Mouse (Mus musculus) heart, embryonic 11.5 days (tissue): ENCODE data around the gene Lrrc2. TPM values are rescaled to one million over a fixed set of nuclear protein-coding genes. Genes with fewer than 3 reads are reported as not detected.

Experiments used
- ATAC-seq: fragments of 200-750 bp; cut with Nextera tagmentation; replicated peaks from 2 replicates; pipeline ENCODE4 v1.8.0; 2017; ENCODE audit warnings: moderate library complexity; ENCODE audit not compliant: insufficient number of reproducible peaks, low FRiP score, low TSS enrichment
- H3K27ac ChIP-seq: fragments of 300-500 bp; sonication (generic); 2 replicates; pipeline ENCODE4 v1.5.1; 2014; ENCODE audit warnings: mild to moderate bottlenecking, low read depth, low read length
- H3K27me3 ChIP-seq: fragments of 300-500 bp; sonication (generic); 2 replicates; pipeline ENCODE4 v1.6.1; 2014; ENCODE audit warnings: mild to moderate bottlenecking, low read length, mixed read lengths; ENCODE audit not compliant: control insufficient read depth, insufficient read depth
- H3K36me3 ChIP-seq: fragments of 300-500 bp; sonication (generic); 2 replicates; pipeline ENCODE4 v1.6.1; 2014; ENCODE audit warnings: mild to moderate bottlenecking, low read length, moderate library complexity, mixed read lengths; ENCODE audit not compliant: control insufficient read depth, insufficient read depth
- H3K4me1 ChIP-seq: fragments of 300-500 bp; sonication (generic); 2 replicates; pipeline ENCODE4 v1.6.1; 2014; ENCODE audit warnings: low read length; ENCODE audit not compliant: control insufficient read depth, insufficient read depth
- H3K4me2 ChIP-seq: fragments of 300-500 bp; sonication (generic); 2 replicates; pipeline ENCODE4 v1.6.1; 2014; ENCODE audit warnings: mild to moderate bottlenecking, moderate library complexity
- H3K4me3 ChIP-seq: fragments of 300-500 bp; sonication (generic); 2 replicates; pipeline ENCODE4 v1.5.1; 2014; ENCODE audit warnings: low read depth, low read length
- H3K9ac ChIP-seq: fragments of 300-500 bp; sonication (generic); 2 replicates; pipeline ENCODE4 v1.6.1; 2014; ENCODE audit warnings: mild to moderate bottlenecking, low read depth, low read length, moderate library complexity
- H3K9me3 ChIP-seq: fragments of 300-500 bp; sonication (generic); replicated peaks from 2 replicates; pipeline ENCODE4 v1.6.1; 2016; ENCODE audit warnings: low read length; ENCODE audit not compliant: control insufficient read depth
- WGBS: fragments of 180-500 bp; shearing (Covaris S2); extraction: QIAGEN DNeasy Blood & Tissue Kit; methylation state at CpG from one replicate; pipeline ENCODE4 v1.1.7; 2014; ENCODE audit not compliant: insufficient replicate concordance; 5-methylcytosine and 5-hydroxymethylcytosine counted together
- polyA plus RNA-seq: library from polyadenylated mRNA; unstranded; fragments of >200 nt; fragmentation: Nextera tagmentation; extraction: Ambion mirVana; gene quantifications from 2 replicates; pipeline ENCODE4 v1.2.1, GENCODE M21; 2014

The Lrrc2 gene
- polyA plus RNA-seq, 1 experiment from 2014 or later, result 2.1 TPM

- Histone ChIP-seq H3K9ac (no peak within 1 kb of the TSS), H3K36me3 (no peaks in the 10 kb centered on the region), H3K9me3 (no peaks in the 10 kb centered on the region), H3K27ac (no peak within 1 kb of the TSS), H3K27me3 (0 out of 2 replicates have a peak, but pooled peaks cover 3% of the 10 kb centered on the region), H3K4me1 (no peaks in the 10 kb centered on the region), H3K4me3 (no peak within 1 kb of the TSS), H3K4me2 (no peak within 1 kb of the TSS)
- WGBS, result 76% methylated on average over 7 of the region's 7 CpGs
- ATAC-seq, result no peak
Observed at GRCm38 (mm10) chr9:110916786-110917185, 34.6 kb upstream of the Lrrc2 start, which contains the start of gene Fam240a. TSS of gene Fam240a (minus strand) at chr9:110916861.

- H3K9me3 ChIP-seq, result no peaks in the 10 kb centered on the region
- no peak for ATAC-seq
- H3K4me1 ChIP-seq, result no peaks in the 10 kb centered on the region
- no peak overlapping the region for H3K9ac ChIP-seq
- 73% methylated on average over 15 of the region's 15 CpGs for WGBS
- H3K4me3 ChIP-seq, result no peak overlapping the region
- no peak overlapping the region for H3K4me2 ChIP-seq
- H3K36me3 ChIP-seq, result no peaks in the 10 kb centered on the region
- no peak overlapping the region for H3K27ac ChIP-seq
- H3K27me3 ChIP-seq, result 0 out of 2 replicates have a peak, but pooled peaks cover 3% of the 10 kb centered on the region
Observed at GRCm38 (mm10) chr9:110920665-110921419, 30.5 kb upstream of the Lrrc2 start.

- Histone ChIP-seq H3K9me3 (no peaks in the 10 kb centered on the region), H3K27ac (no peak overlapping the region), H3K4me1 (no peaks in the 10 kb centered on the region), H3K9ac (no peak overlapping the region), H3K4me2 (no peak overlapping the region; the same call in 1 of the 2 replicates), H3K27me3 (0 out of 2 replicates have a peak, but pooled peaks cover under 1% of the 10 kb centered on the region), H3K4me3 (no peak overlapping the region), H3K36me3 (no peaks in the 10 kb centered on the region)
- ATAC-seq, result no peak
- 10% methylated on average over 7 of the region's 7 CpGs for WGBS
Observed at GRCm38 (mm10) chr9:110922759-110923158, 28.6 kb upstream of the Lrrc2 start.

GRCm38 (mm10) chr9:110931573-110931972, 19.8 kb upstream of the Lrrc2 start:
- no peaks in the 10 kb centered on the region for H3K4me1 ChIP-seq
- H3K9me3 ChIP-seq, result no peaks in the 10 kb centered on the region
- 70% methylated on average over 6 of the region's 6 CpGs for WGBS
- ATAC-seq, result no peak
- no peaks in the 10 kb centered on the region for H3K27me3 ChIP-seq
- no peak overlapping the region for H3K4me3 ChIP-seq
- no peak overlapping the region for H3K4me2 ChIP-seq
- no peak overlapping the region for H3K27ac ChIP-seq
- H3K36me3 ChIP-seq, result no peaks in the 10 kb centered on the region
- H3K9ac ChIP-seq, result no peak overlapping the region

GRCm38 (mm10) chr9:110933850-110934437, 17.4 kb upstream of the Lrrc2 start:
- Histone ChIP-seq H3K9me3 (no peaks in the 10 kb centered on the region), H3K36me3 (no peaks in the 10 kb centered on the region), H3K27ac (no peak overlapping the region), H3K9ac (no peak overlapping the region), H3K4me2 (no peak overlapping the region), H3K4me3 (no peak overlapping the region), H3K27me3 (no peaks in the 10 kb centered on the region), H3K4me1 (no peaks in the 10 kb centered on the region)
- no peak for ATAC-seq
- 68% methylated on average over 12 of the region's 12 CpGs for WGBS

- no peak overlapping the region for H3K9ac ChIP-seq
- no peaks in the 10 kb centered on the region for H3K9me3 ChIP-seq
- whole genome bisulfite sequencing, result 82% methylated on average over 7 of the region's 7 CpGs
- H3K27ac ChIP-seq, result no peak overlapping the region
- H3K4me2 ChIP-seq, result no peak overlapping the region
- no peaks in the 10 kb centered on the region for H3K36me3 ChIP-seq
- no peaks in the 10 kb centered on the region for H3K4me1 ChIP-seq
- H3K27me3 ChIP-seq, result no peaks in the 10 kb centered on the region
- no peak overlapping the region for H3K4me3 ChIP-seq
- ATAC-seq, result no peak
Observed at GRCm38 (mm10) chr9:110935941-110936340, 15.4 kb upstream of the Lrrc2 start.

- 63% methylated on average over 12 of the region's 12 CpGs for WGBS
- no peak for ATAC-seq
- H3K27me3 ChIP-seq, result no peaks in the 10 kb centered on the region
- H3K27ac ChIP-seq, result no peak overlapping the region
- H3K9me3 ChIP-seq, result no peaks in the 10 kb centered on the region
- no peak overlapping the region for H3K4me2 ChIP-seq
- H3K9ac ChIP-seq, result no peak overlapping the region
- no peaks in the 10 kb centered on the region for H3K4me1 ChIP-seq
- H3K4me3 ChIP-seq, result no peak overlapping the region
- H3K36me3 ChIP-seq, result no peaks in the 10 kb centered on the region
Observed at GRCm38 (mm10) chr9:110937506-110938490, 13.5 kb upstream of the Lrrc2 start.

GRCm38 (mm10) chr9:110944265-110944664, 7.1 kb upstream of the Lrrc2 start:
- WGBS, result 23% methylated on average over 13 of the region's 13 CpGs
- no peaks in the 10 kb centered on the region for H3K9me3 ChIP-seq
- H3K27me3 ChIP-seq, result peaks cover 13% of the 10 kb centered on the region
- H3K4me3 ChIP-seq, result no peak overlapping the region
- no peaks in the 10 kb centered on the region for H3K36me3 ChIP-seq
- H3K4me1 ChIP-seq, result peaks cover 19% of the 10 kb centered on the region
- H3K27ac ChIP-seq, result no peak overlapping the region
- no peak for ATAC-seq
- H3K4me2 ChIP-seq, result no peak overlapping the region
- no peak overlapping the region for H3K9ac ChIP-seq
